In genomic region chr16:21868651-21869050, GRCm38 (mm10) we compare ENCODE assay signal across 11 mouse cellular contexts.
DNase-seq lines count a peak whose midpoint lies in the region; ATAC-seq and TF ChIP-seq lines count a peak whose summit lies in the region.
"Had no signal": no experiment of that assay in that cellular context is flagged by ENCODE, and none has a peak within 500 bp of the region (broad histone marks: within the 10 kb centered on the region; RNA-seq: fewer than 3 reads in every experiment).

No protein-coding gene starts in this region.

- TF ChIP-seq CTCF in forebrain, postnatal 0 days (IDR thresholded peaks at IDR 0.05; ENCODE audit: low read depth) = no peak

- H3K36me3 ChIP-seq in forebrain, embryonic 13.5 days (ENCODE audit: poor library complexity, severe bottlenecking) = no peaks in the 10 kb centered on the region
- no peaks in the 10 kb centered on the region for H3K36me3 ChIP-seq in forebrain, postnatal 0 days (ENCODE audit: insufficient read depth)
- no peaks in the 10 kb centered on the region for H3K36me3 ChIP-seq in hindbrain, embryonic 16.5 days (ENCODE audit: control insufficient read depth, insufficient read depth, low read length)
- no peaks in the 10 kb centered on the region for H3K36me3 ChIP-seq in neural tube, embryonic 13.5 days
- H3K36me3 ChIP-seq: liver, embryonic 15.5 days had no signal

- WGBS in forebrain, embryonic 13.5 days = 65% methylated on average over 6 of the region's 6 CpGs
- 62% methylated on average over 6 of the region's 6 CpGs for WGBS in forebrain, postnatal 0 days
- WGBS in hindbrain, embryonic 16.5 days = 34% methylated on average over 6 of the region's 6 CpGs
- 21% methylated on average over 6 of the region's 6 CpGs for WGBS in neural tube, embryonic 13.5 days

- no peaks in the 10 kb centered on the region for H3K27me3 ChIP-seq in forebrain, embryonic 13.5 days
- no peaks in the 10 kb centered on the region for H3K27me3 ChIP-seq in forebrain, postnatal 0 days (ENCODE audit: insufficient read depth, low read length)
- no peaks in the 10 kb centered on the region for H3K27me3 ChIP-seq in hindbrain, embryonic 16.5 days (replicated peaks; ENCODE audit: control insufficient read depth, insufficient read depth, low read length)
- H3K27me3 ChIP-seq in neural tube, embryonic 13.5 days = no peaks in the 10 kb centered on the region
- H3K27me3 ChIP-seq: liver, embryonic 15.5 days had no signal

- H3K27ac ChIP-seq in forebrain, embryonic 13.5 days = peak overlapping the region; percentile 25; the same call in 1 of the 2 replicates
- H3K27ac ChIP-seq in forebrain, postnatal 0 days (ENCODE audit: low read depth, low read length) = no peak overlapping the region
- H3K27ac ChIP-seq in hindbrain, embryonic 16.5 days (ENCODE audit: low read depth, low read length) = no peak overlapping the region
- peak overlapping the region; percentile 87 for H3K27ac ChIP-seq in neural tube, embryonic 13.5 days (replicated peaks)
- H3K27ac ChIP-seq: liver, embryonic 15.5 days had no signal

- no peak overlapping the region for H3K4me3 ChIP-seq in forebrain, embryonic 13.5 days
- no peak overlapping the region for H3K4me3 ChIP-seq in forebrain, postnatal 0 days (ENCODE audit: low read depth, low read length)
- H3K4me3 ChIP-seq in hindbrain, embryonic 16.5 days (ENCODE audit: low read length) = no peak overlapping the region
- H3K4me3 ChIP-seq in neural tube, embryonic 13.5 days = no peak overlapping the region
- H3K4me3 ChIP-seq: liver, embryonic 15.5 days had no signal

- no peak overlapping the region for H3K9ac ChIP-seq in forebrain, embryonic 13.5 days
- no peak overlapping the region for H3K9ac ChIP-seq in forebrain, postnatal 0 days
- H3K9ac ChIP-seq in hindbrain, embryonic 16.5 days (ENCODE audit: low read depth, low read length) = no peak overlapping the region
- H3K9ac ChIP-seq in neural tube, embryonic 13.5 days = no peak overlapping the region
- H3K9ac ChIP-seq: liver, embryonic 15.5 days had no signal

- H3K4me2 ChIP-seq in forebrain, embryonic 13.5 days = no peak overlapping the region
- no peak overlapping the region for H3K4me2 ChIP-seq in forebrain, postnatal 0 days (ENCODE audit: low read depth)
- no peak overlapping the region for H3K4me2 ChIP-seq in hindbrain, embryonic 16.5 days (ENCODE audit: low read length)
- no peak overlapping the region for H3K4me2 ChIP-seq in neural tube, embryonic 13.5 days
- H3K4me2 ChIP-seq: liver, embryonic 15.5 days had no signal

- H3K9me3 ChIP-seq in forebrain, embryonic 13.5 days (replicated peaks) = no peaks in the 10 kb centered on the region
- H3K9me3 ChIP-seq in forebrain, postnatal 0 days (ENCODE audit: low read length) = no peaks in the 10 kb centered on the region
- no peaks in the 10 kb centered on the region for H3K9me3 ChIP-seq in hindbrain, embryonic 16.5 days (ENCODE audit: control insufficient read depth, low read length)
- no peaks in the 10 kb centered on the region for H3K9me3 ChIP-seq in neural tube, embryonic 13.5 days
- H3K9me3 ChIP-seq: liver, embryonic 15.5 days had no signal

- peaks cover 43% of the 10 kb centered on the region for H3K4me1 ChIP-seq in forebrain, embryonic 13.5 days
- H3K4me1 ChIP-seq in forebrain, postnatal 0 days (ENCODE audit: insufficient read depth) = peaks cover 4% of the 10 kb centered on the region; the same call in 1 of the 2 replicates
- H3K4me1 ChIP-seq in hindbrain, embryonic 16.5 days (ENCODE audit: control insufficient read depth, insufficient read depth, low read depth, low read length) = peaks cover 13% of the 10 kb centered on the region
- peaks cover 73% of the 10 kb centered on the region for H3K4me1 ChIP-seq in neural tube, embryonic 13.5 days (replicated peaks)

- intact Hi-C loops in gastrocnemius, postnatal 36 days (cut with DNase I) = no loop called here

- DNase-seq in forebrain, postnatal 0 days = no peak
- peak; percentile 39 to 44 for DNase-seq in cerebellum, postnatal 25 days
- no peak for DNase-seq in spleen, adult 18-20 months
- DNase-seq in gastrocnemius, postnatal 36 days = no peak
- DNase-seq in testis, postnatal 10 days (ENCODE audit: low spot score) = no peak
- DNase-seq: lung, postnatal 4 days; right cerebral cortex, postnatal 14 days had no signal

- no peak for ATAC-seq in forebrain, embryonic 13.5 days
- no peak for ATAC-seq in forebrain, postnatal 0 days
- peak; percentile 59; the same call in 1 of the 2 replicates for ATAC-seq in hindbrain, embryonic 16.5 days
- peak; percentile 25; the same call in 1 of the 2 replicates for ATAC-seq in neural tube, embryonic 13.5 days (ENCODE audit: low read depth)

Comparison
In these comparisons a context has a peak if more than half of its experiments do, and no peak if none do; other contexts are left out.
1. H3K27ac ChIP-seq: peak in forebrain, embryonic 13.5 days (single experiment) and neural tube, embryonic 13.5 days (single experiment); none in forebrain, postnatal 0 days (single experiment) and hindbrain, embryonic 16.5 days (single experiment).
2. ATAC-seq: peak in hindbrain, embryonic 16.5 days (single experiment) and neural tube, embryonic 13.5 days (single experiment); none in forebrain, embryonic 13.5 days (single experiment) and forebrain, postnatal 0 days (single experiment).
3. DNase-seq: peak in cerebellum, postnatal 25 days (2 of 2); none in forebrain, postnatal 0 days (single experiment), spleen, adult 18-20 months (0 of 2), gastrocnemius, postnatal 36 days (0 of 2) and testis, postnatal 10 days (single experiment).